Mouse (Mus musculus) liver, embryonic 14.5 days (tissue): ENCODE data around the gene Trim32.

Source experiments
- CTCF ChIP-seq: IDR thresholded peaks from 2 replicates; pipeline ENCODE4 v1.5.1; 2016; ENCODE audit warnings: antibody characterized with exemption, low read depth, control low read depth
- EP300 ChIP-seq: IDR thresholded peaks from 2 replicates; pipeline ENCODE4 v1.6.1; 2016; ENCODE audit warnings: antibody characterized with exemption, low read depth

GRCm38 (mm10) chr4:65642611-65643010, 37.8 kb downstream of the Trim32 start:
- TF ChIP-seq CTCF, result no peak
- TF ChIP-seq EP300, result no peak
